Mouse (Mus musculus) liver, embryonic 16.5 days (tissue): ENCODE data around the gene Srp72. TPM values are rescaled to one million over a fixed set of nuclear protein-coding genes. Genes with fewer than 3 reads are reported as not detected.

ENCODE experiments used
- ATAC-seq: fragments of 200-750 bp; cut with Nextera tagmentation; 2 replicates; pipeline ENCODE4 v1.8.0; 2017; ENCODE audit warnings: low read depth, mild to moderate bottlenecking, moderate number of reproducible peaks, moderate library complexity
- H3K27ac ChIP-seq: fragments of 300-500 bp; sonication (generic); 2 replicates; pipeline ENCODE4 v1.5.1; 2014; ENCODE audit warnings: mild to moderate bottlenecking, low read length
- H3K27me3 ChIP-seq: fragments of 300-500 bp; sonication (generic); 2 replicates; pipeline ENCODE4 v1.6.1; 2014; ENCODE audit warnings: low read depth, low read length, mixed read lengths; ENCODE audit not compliant: control insufficient read depth, insufficient read depth
- H3K36me3 ChIP-seq: fragments of 300-500 bp; sonication (generic); 2 replicates; pipeline ENCODE4 v1.6.1; 2014; ENCODE audit warnings: mild to moderate bottlenecking; ENCODE audit not compliant: control insufficient read depth, insufficient read depth
- H3K4me1 ChIP-seq: fragments of 300-500 bp; sonication (generic); 2 replicates; pipeline ENCODE4 v1.6.1; 2014; ENCODE audit warnings: low read depth, low read length, mixed read lengths; ENCODE audit not compliant: control insufficient read depth
- H3K4me2 ChIP-seq: fragments of 300-500 bp; sonication (generic); 2 replicates; pipeline ENCODE4 v1.6.1; 2014; ENCODE audit warnings: low read depth, low read length, mixed read lengths
- H3K4me3 ChIP-seq: fragments of 300-500 bp; sonication (generic); 2 replicates; pipeline ENCODE4 v1.5.1; 2014; ENCODE audit warnings: low read depth, mild to moderate bottlenecking, low read length
- H3K9ac ChIP-seq: fragments of 300-500 bp; sonication (generic); 2 replicates; pipeline ENCODE4 v1.6.1; 2014; ENCODE audit warnings: low read depth, low read length
- H3K9me3 ChIP-seq: fragments of 300-500 bp; sonication (generic); replicated peaks from 2 replicates; pipeline ENCODE4 v1.6.1; 2016; ENCODE audit warnings: low read length; ENCODE audit not compliant: control insufficient read depth
- WGBS: fragments of 180-500 bp; shearing (Covaris S2); extraction: QIAGEN DNeasy Blood & Tissue Kit; methylation state at CpG from one replicate; pipeline ENCODE4 v1.1.7; 2014; ENCODE audit not compliant: insufficient replicate concordance; 5-methylcytosine and 5-hydroxymethylcytosine counted together
- polyA plus RNA-seq: library from polyadenylated mRNA; unstranded; fragments of >200 nt; fragmentation: Nextera tagmentation; extraction: Ambion mirVana; gene quantifications from 2 replicates; pipeline ENCODE4 v1.2.1, GENCODE M21; 2015

Gene Srp72
- polyA plus RNA-seq, 1 experiment from 2014 or later = 43.9 TPM

DNA sequence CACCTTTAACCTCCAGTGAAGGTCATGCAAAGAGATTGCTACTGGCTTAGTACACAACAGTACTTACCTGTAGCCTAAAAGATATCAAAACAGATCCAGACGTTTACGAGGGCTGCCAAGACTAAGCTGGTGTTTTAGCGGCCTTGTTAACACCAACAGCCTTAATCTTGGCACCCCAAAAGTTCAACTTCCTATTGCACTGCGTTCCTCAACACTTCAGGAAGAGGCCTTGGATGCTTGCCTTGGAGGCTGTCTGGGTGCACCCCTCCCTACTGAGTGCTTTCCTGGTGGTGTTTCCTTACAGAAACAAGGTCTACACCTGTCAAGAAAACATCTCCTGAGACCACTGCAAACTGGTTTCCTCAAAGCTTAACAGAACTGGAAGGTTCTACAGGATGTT lies 27.3 kb upstream of the Srp72 start:
- H3K9me3 ChIP-seq = no peaks in the 10 kb centered on the region
- H3K36me3 ChIP-seq = no peaks in the 10 kb centered on the region
- no peak overlapping the region for H3K4me3 ChIP-seq
- peaks cover 23% of the 10 kb centered on the region for H3K4me1 ChIP-seq
- 36% methylated on average over 4 of the region's 4 CpGs for WGBS
- no peak overlapping the region for H3K4me2 ChIP-seq
- no peak overlapping the region for H3K27ac ChIP-seq
- no peak overlapping the region for H3K9ac ChIP-seq
- no peaks in the 10 kb centered on the region for H3K27me3 ChIP-seq
- ATAC-seq = no peak

GRCm38 (mm10) chr5:76947758-76948157 lies 26.7 kb upstream of the Srp72 start:
- Histone ChIP-seq H3K4me1 (peaks cover 23% of the 10 kb centered on the region), H3K36me3 (no peaks in the 10 kb centered on the region), H3K27me3 (no peaks in the 10 kb centered on the region), H3K9ac (no peak overlapping the region), H3K27ac (no peak overlapping the region), H3K4me2 (no peak overlapping the region), H3K4me3 (no peak overlapping the region), H3K9me3 (no peaks in the 10 kb centered on the region)
- WGBS = 84% methylated on average over 4 of the region's 4 CpGs
- no peak for ATAC-seq

GRCm38 (mm10) chr5:76950343-76951105 lies 24.0 kb upstream of the Srp72 start:
- peak overlapping the region; percentile 94 for H3K4me2 ChIP-seq
- H3K4me1 ChIP-seq = peaks cover 33% of the 10 kb centered on the region
- H3K27me3 ChIP-seq = no peaks in the 10 kb centered on the region
- peak overlapping the region; percentile 80 for H3K27ac ChIP-seq
- peak overlapping the region; percentile 81 for H3K4me3 ChIP-seq
- ATAC-seq = no peak
- peak overlapping the region; percentile 75 for H3K9ac ChIP-seq
- WGBS = under 1% methylated on average over 24 of the region's 24 CpGs
- H3K9me3 ChIP-seq = no peaks in the 10 kb centered on the region
- no peaks in the 10 kb centered on the region; the same call in 1 of the 2 replicates for H3K36me3 ChIP-seq

- Histone ChIP-seq H3K4me1 (peaks cover 33% of the 10 kb centered on the region), H3K9me3 (no peaks in the 10 kb centered on the region), H3K4me3 (peak within 1 kb of the TSS; percentile 81), H3K27ac (peak within 1 kb of the TSS; percentile 85), H3K36me3 (peaks cover 2% of the 10 kb centered on the region), H3K4me2 (peak within 1 kb of the TSS; percentile 94), H3K27me3 (no peaks in the 10 kb centered on the region), H3K9ac (peak within 1 kb of the TSS; percentile 79)
- peak; percentile 91 for ATAC-seq
- WGBS = under 1% methylated on average over 80 of the region's 81 CpGs
Observed at GRCm38 (mm10) chr5:76951106-76952027, 23.1 kb upstream of the Srp72 start, which contains the start of the genes Paics and Ppat. TSS of gene Paics (plus strand) at chr5:76951307. TSS of gene Ppat (minus strand) at chr5:76951578.

DNA sequence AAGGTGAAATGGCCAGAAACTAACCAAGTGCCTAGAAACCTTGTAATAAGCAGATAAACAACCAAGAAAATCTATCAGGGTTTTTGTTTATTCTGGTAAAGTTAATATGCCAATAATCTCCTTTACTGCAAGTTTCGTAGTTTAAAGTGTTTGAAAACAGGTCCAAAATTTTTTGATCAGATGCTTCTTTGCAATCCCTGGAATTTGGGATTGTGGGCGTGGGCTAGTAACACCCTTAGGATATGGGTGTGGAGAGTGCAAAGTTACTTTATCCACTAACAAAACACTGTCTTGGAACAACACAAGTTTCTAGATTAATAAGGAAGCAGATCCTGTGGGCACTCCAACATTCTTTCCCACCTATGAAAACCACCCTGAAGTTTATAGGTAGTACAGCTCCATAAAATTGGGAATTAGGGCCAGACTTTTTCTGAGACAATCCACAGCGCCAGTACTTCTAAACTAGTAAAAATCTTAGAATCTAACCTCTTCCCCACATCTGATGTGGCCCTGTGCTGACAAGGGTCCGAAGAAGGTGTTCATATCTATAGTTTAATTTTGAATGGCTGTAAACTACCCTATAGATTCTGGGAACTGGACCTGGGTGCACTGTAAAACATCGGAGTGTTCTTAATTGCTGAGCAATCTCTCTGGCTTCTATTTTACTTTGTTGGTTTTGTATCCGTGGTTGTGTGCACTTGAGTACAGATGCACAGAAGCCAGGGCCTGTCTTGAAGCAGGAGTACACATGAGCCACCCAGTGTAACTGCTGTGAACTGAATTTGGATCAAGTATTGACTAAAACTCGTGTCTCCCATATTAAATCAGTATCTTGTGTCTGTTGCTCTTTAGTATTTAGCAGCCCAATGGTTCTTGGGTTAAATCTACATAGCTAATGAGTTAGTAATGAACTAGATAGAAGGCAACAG lies 22.1 kb upstream of the Srp72 start:
- peak overlapping the region; percentile 79 for H3K9ac ChIP-seq
- peak overlapping the region; percentile 81 for H3K4me3 ChIP-seq
- no peaks in the 10 kb centered on the region for H3K9me3 ChIP-seq
- ATAC-seq = no peak
- H3K4me2 ChIP-seq = peak overlapping the region; percentile 94
- H3K27ac ChIP-seq = peak overlapping the region; percentile 85
- H3K27me3 ChIP-seq = no peaks in the 10 kb centered on the region
- peaks cover 29% of the 10 kb centered on the region for H3K4me1 ChIP-seq
- peaks cover 11% of the 10 kb centered on the region for H3K36me3 ChIP-seq
- WGBS = 6% methylated on average over 7 of the region's 7 CpGs

DNA sequence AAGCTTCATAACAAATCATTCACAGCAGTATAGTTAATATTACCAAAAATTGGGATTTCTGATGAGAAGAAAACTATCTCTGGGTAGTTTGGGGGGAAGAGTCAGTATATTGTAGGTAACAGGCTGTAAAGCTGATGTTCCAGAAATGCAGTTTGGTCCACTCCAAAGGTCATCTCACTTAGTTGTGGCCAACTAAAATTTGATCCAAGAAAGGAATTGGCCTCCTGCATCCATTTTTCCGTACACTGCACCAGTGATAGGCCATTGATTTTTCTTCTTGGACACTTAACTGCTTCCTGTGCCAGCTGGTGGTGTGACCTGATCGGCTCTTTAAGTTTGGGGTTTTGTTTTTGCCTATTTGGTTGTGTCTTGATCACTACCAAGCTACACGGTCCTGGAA lies 20.7 kb upstream of the Srp72 start:
- no peak overlapping the region for H3K9ac ChIP-seq
- H3K36me3 ChIP-seq = peaks cover 18% of the 10 kb centered on the region
- H3K4me2 ChIP-seq = 0 out of 2 replicates have a peak overlapping the region, but pooled peaks have one; percentile 31
- H3K4me3 ChIP-seq = no peak overlapping the region
- no peaks in the 10 kb centered on the region for H3K9me3 ChIP-seq
- ATAC-seq = no peak
- H3K27me3 ChIP-seq = no peaks in the 10 kb centered on the region
- peaks cover 22% of the 10 kb centered on the region for H3K4me1 ChIP-seq
- H3K27ac ChIP-seq = no peak overlapping the region
- WGBS = 65% methylated on average over 3 of the region's 3 CpGs

GRCm38 (mm10) chr5:76954271-76954900 lies 20.1 kb upstream of the Srp72 start:
- Histone ChIP-seq H3K9me3 (no peaks in the 10 kb centered on the region), H3K4me1 (peaks cover 22% of the 10 kb centered on the region), H3K9ac (no peak overlapping the region), H3K4me3 (no peak overlapping the region), H3K4me2 (no peak overlapping the region), H3K27me3 (no peaks in the 10 kb centered on the region), H3K27ac (peak overlapping the region; percentile 45; the same call in 1 of the 2 replicates), H3K36me3 (peaks cover 21% of the 10 kb centered on the region)
- ATAC-seq = no peak
- 59% methylated on average over 6 of the region's 6 CpGs for WGBS

- 80% methylated on average over 4 of the region's 4 CpGs for WGBS
- Histone ChIP-seq H3K27me3 (no peaks in the 10 kb centered on the region), H3K27ac (peak overlapping the region; percentile 51), H3K9me3 (no peaks in the 10 kb centered on the region), H3K4me3 (no peak overlapping the region), H3K36me3 (peaks cover 28% of the 10 kb centered on the region), H3K9ac (no peak overlapping the region), H3K4me2 (no peak overlapping the region), H3K4me1 (peaks cover 15% of the 10 kb centered on the region)
- ATAC-seq = no peak
Observed at GRCm38 (mm10) chr5:76955474-76955873, 19.0 kb upstream of the Srp72 start.
